Mouse (Mus musculus) thymus, postnatal 0 days (tissue): Measurements from ENCODE around the gene Slc6a6. TPM values are rescaled to one million over a fixed set of nuclear protein-coding genes. Genes with fewer than 3 reads are reported as not detected.
A peak's percentile ranks its signal among the peaks of the same experiment; 100 is the strongest.

ENCODE experiments used
- DNase-seq: peaks from one replicate; pipeline ENCODE4 v3.0.0-alpha.2; 2015; ENCODE audit warnings: low spot score
- polyA plus RNA-seq: library from polyadenylated mRNA; unstranded; fragments of >200 nt; fragmentation: Nextera tagmentation; extraction: Ambion mirVana; gene quantifications from 2 replicates; pipeline ENCODE4 v1.2.1, GENCODE M21; 2015

Gene Slc6a6
- polyA plus RNA-seq, 1 experiment from 2014 or later: 63.3 TPM

DNA sequence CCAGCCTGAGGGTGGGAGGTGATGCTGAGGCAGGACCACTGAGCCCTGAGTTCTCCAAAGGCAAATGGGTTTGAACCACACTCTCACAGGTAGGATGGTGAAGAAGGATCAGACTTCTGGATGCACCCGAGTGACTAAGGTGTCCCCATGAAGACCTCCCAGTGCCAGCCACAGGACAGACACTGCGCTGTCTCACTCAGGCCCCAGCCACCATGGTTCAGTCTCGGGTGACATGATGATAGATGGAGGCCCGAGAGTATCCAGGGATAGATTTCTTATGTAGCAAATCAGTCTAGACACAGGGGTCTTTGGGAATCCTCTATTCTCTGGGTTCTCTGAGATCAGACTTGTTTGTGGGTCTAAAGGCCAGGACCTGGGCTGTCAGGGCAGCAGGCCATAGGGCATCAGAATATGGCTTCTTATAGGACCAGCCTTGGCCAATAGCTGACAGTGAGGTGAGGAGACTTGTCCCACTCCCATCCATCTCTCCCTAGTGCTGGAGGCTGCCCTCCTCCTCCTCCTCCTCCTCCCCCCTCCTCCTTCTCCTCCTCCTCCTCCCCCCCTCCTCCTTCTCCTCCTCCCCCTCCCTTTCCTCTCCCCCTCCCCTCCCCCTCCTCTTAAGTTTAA, 36.8 kb downstream of the Slc6a6 start:
- no peak for DNase-seq

DNA sequence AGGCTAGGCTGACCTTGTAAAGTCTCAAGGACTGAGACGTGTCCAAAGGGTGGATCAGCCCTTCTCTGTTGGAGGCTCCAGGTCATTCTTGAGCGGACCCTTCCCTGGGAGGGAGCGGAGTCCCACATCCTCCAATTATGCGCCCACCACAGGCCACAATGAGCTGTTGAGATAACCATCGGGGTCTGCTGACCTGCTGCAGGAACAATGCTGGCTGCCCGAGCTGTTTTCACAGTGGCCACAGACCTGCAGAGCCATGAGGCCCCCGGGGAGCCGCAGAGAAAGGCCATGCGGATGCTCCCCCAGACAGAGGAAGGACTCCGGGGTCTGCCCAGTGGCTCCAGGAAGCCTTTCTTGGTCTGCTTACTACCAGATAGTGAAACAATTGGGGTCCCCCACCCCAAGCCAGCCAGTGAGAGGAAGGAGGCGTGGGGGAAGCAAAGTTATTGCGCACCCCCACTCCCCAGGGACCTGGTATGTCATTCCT, 37.4 kb downstream of the Slc6a6 start:
- DNase-seq: no peak

DNA sequence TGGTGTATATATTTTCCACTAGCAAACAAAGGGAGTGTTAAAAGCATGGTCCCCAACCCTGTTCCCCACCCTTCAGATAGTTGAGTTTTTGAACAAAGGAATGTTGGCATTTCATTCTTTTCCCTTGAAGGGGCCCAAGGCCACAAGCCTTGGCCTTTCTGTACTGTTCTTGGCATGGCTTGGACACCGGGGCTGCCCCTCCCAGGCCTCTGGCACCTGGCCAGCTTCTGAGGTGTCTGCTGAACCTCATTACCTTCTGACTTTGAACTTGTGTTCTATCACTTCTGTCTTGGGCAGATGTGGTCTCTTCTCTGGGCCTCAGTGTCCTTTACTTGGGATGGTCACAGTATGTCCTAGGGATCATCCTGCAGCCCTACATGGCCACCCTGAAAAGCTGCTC, 43.5 kb downstream of the Slc6a6 start:
- DNase-seq: no peak

DNA sequence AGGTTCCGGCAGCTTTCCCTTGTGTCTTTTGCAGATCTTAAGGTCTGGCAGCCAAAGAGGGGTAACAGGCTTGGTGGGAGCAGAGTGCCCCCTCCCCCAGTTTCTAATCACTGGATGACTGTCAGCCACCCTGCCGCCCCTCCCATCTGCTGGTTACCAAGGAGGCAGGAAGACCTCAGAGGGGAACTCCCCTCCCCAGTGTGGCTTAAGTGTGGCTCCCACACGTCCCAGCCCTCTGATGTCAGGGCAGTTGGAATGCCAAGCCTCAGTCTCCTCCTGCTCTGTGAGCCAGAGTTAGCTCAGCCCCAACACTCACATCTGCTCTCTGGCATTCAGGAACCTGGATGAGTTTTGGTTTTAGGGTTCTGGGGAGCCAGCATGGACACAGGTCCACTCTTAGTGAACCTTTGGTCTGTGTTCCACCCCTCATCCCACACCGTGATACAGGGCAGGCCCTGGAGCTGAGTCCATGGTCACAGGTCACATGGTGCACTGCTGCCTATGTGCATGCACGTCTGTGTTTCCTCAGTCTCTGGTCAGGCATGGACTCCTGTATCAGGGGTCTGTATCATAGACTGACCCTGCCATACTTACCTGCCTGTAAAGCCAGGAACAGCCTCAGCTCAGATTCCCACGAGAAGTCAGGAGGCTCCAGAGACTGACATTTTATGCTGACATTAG, 45.2 kb downstream of the Slc6a6 start:
- DNase-seq: no peak

DNA sequence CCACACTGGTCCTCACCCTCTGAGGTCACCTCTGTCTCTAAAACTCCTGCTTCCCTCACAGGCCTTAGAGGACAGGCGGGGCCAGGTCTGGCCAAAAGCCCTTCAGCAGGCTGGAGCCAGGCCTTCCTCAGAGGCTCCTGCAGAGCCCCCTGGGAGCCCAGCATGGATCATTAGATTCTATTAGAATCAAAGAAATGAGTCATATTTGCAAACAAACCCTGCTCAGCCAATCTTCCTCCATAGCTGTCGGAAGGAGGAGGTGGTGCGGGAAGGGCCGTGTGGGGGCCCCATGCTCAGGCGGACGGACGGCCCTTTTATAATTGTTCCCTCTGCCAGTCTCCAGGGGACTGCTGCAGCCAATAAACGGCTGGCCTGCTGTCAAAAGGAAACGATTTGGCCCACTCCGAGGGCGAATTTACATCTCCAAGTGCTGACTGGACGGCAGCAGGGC, 45.8 kb downstream of the Slc6a6 start:
- no peak for DNase-seq

DNA sequence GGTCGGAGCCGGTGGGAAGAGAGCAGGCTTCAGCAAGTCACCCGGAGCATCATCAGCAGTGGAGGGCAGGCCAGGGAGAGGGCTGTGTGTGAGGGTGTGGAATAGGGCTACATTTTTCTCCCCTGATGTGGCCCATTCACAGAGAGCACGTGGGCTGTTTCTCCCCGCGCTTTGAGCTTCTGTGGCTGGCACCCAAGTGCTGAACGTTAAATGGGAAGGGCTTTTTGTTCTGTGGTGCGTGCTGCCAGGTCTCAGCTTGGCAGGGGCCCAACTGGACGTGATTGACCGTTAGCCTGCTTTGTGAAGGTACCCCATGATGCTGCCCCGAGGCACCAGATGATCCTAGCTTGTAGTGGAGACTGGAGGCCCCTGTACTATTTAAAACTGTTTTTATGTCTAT, 48.3 kb downstream of the Slc6a6 start:
- DNase-seq: no peak

DNA sequence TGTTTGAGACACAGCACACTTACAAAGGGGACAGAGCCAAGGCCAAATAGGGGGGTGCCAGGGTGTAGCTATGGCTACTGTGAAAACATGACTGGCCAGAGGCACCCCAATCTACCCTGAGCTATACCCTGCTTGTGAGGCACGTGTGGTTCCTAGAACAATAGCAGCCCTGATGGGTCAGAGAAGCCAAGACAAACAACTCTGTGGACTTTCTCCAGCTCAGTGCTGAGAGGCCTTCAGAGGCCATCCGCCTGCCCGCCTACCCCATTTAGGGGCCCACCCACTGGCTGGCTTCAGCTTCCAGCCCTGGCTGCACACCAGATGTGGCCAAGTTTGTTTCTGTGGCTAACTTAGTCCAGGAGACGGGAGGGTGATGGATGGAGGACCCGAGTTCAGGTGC, 52.6 kb downstream of the Slc6a6 start:
- DNase-seq: no peak

DNA sequence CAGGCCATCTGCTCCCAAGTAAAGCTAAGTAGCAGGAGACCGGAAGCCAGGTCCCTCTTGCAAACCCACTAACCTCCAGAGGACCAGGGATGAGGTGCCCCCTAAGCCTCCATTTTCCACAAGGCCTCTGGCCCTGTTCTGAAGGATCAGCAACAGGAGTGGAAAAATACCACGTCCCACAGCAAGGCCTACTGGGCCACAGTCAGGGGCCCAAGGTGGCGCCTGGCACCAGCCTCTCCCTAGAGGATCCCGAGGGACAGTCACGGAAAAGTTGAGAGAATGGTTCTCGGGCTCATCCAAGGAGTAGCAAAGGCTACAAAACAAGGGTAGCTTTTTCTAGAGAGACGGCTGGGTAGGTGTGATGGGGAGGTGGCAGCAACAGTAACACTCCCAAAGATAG, 53.6 kb downstream of the Slc6a6 start:
- no peak for DNase-seq

DNA sequence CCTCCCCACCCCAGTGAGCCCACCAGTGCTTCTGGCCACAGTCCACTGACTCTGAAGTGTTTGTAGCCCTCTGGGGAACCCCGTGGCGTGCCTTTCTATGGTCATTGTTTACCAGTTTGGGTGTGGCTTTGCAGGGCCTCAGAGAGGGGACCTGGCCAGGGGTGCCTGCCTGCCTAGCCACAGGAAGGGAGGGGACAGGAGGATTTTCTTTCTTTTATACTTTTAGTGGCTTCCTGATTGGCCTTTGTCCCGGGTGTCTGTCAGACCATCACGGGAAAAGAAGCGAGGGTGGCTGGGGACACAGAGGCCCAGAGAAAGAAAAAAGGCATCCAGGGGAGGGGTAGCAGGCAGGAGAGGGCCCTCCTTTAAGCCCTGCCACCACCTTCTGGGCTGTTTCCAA, 54.2 kb downstream of the Slc6a6 start:
- DNase-seq: no peak

DNA sequence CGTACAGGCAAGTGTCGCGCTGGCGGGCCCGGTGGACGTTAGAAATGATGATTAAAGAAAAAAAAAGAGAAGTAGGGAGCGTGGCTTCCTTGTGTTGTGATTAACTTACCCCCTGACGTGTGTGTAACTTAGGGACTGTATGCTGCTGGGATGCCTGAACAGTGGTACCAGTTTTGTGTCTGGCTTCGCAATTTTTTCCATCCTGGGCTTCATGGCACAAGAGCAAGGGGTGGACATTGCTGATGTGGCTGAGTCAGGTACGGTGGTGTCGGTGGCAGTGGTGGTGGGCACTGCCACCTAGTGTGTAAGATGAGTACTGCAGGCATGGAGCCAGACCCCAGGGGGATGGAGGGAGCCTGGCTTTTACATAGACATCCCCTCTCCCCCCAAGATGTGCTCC, 57.2 kb downstream of the Slc6a6 start:
- peak; percentile 52 for DNase-seq

DNA sequence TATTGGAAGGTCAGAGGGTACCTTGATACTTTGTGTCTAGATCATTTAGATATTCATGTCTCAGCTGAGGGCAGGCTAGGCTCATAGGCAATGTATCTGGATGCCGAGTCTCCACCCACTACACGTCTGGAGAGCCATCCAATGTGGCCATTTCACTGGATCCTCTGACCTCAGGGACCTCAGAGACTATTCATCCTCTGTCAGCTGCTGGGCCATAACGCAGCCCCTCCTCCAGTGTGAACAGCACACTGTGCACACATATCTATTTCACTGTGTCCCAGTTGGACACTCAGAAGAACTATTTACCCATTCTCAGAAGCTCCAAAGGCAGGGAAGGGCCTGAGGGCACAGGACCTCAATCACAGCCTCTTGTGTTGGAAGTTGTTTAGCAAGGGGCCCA, 58.6 kb downstream of the Slc6a6 start:
- DNase-seq: no peak

DNA sequence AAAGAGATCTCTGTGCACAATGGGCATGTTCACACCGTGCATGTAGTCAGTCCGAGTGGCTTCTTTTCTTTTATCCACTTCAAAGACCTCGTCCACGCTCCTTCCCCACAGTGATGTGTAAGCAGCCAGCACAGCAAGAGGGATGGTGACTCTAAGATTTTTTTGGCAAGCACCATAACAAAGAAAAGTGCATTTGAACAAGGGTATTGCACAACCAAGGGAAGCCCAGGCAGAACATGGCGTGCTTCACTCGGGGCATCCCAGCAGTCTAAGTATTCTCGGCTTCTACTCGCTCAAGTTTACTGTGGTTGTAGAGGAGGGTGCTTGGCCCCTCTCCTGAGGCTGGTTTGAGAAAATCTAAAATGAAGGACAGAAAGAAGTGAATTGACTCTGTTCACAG, 59.1 kb downstream of the Slc6a6 start:
- no peak for DNase-seq

DNA sequence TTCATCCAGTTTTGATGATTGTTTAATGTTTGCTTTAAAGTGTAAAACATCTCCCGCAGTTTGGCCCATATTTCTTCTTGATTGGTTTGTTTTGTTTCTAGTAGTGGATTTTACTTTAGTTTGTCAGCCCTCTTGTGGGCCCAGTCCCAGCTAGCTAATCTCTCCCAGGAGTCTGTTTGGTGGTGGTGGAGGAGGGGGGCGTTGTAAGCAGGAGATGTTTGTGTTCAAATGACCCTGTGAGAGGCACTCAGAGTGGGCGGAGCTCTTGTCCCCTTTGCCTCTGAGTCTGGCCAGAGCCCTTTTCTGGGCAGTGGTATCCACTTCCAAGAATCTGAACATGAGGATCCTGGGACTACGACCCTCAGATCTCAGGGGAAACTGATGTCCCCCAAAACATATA, 60.0 kb downstream of the Slc6a6 start:
- no peak for DNase-seq

DNA sequence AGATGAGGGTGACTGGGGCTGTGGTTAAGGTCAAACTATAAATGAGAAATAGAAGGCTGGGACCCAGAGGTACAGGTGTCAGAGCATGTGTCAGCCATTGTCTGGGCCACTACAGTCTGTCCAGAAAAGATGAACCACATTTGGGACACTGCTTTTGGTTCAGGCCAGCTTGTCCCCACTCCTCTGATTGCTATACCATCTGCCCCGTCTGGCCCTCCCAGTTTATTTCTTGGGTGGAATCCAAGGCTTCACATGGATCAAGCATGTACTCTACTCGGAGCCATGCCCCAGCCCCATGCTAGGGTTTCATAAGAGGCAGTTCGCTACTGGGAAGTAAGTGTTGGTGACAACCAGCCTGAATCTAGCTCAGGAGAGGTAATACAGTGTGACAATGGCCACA, 61.4 kb downstream of the Slc6a6 start:
- DNase-seq: no peak

DNA sequence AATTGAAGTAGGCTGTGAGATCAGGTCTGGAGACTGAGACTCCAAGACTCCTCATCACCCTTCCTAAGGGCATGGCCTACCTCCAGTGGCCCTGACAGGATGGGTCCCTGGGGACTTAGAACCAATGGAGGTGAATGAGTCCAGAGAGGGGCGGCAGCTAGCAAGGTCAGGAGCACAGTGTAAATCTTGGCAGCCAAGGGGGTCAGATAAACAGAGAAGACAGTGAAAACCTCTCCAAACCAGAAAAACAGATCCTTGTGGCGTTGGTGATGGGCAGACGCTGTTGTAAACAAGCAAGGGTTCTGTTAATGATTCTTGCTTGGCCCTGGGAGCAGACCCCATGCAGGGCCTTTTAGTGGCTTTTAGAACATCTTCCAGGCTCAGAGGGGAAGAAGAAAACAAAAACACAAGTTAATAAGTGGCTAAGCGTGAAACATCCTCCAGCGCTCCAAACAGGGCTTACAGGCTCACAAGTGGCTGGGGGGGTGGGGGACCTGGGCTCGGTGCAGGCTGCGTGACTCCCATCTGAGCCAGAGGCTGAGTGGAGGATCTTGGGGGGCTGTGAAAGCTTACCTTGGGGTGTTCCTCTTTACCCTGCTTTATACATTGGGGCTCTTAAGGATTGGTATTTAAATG, 62.2 kb downstream of the Slc6a6 start:
- no peak for DNase-seq

DNA sequence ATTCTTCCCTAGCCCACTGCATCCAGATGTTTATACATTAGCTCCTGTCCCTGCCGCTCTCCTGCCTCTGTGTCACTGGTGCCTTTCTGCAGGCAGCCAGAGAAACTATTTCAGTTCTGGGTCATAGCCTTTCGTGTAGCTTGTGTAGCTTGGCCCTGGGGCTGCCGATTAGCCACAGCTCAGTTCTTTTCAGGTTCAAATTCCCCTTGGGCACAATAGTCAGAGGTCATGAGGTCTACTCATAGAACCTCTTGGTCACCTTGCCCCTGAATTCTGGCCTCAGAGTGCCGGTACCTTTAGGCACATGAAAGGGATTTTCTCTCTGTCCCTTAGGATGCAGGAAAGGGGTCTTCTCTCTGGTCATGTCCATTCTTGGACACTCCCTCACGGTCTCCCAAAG, 62.9 kb downstream of the Slc6a6 start:
- DNase-seq: no peak

DNA sequence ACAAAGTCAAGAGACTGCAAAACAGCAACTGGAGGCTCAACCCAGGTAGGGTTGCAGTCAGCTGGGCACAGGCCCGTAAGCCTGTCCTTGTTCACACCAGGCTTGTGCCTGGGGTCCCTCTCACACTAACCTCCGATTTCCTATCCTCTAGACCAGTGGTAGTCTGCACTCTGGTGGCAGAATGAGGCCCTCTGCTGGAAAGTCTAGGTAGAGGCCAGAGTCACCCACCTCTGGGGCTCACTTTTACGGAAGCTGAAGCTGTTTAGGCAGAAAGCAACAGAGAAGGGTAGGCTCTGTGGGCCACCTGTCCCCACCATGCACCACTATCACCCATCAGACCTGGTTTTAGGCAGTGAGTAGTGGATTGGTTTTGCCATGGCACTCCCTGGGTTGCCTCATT, 67.1 kb downstream of the Slc6a6 start:
- peak; percentile 28 for DNase-seq

DNA sequence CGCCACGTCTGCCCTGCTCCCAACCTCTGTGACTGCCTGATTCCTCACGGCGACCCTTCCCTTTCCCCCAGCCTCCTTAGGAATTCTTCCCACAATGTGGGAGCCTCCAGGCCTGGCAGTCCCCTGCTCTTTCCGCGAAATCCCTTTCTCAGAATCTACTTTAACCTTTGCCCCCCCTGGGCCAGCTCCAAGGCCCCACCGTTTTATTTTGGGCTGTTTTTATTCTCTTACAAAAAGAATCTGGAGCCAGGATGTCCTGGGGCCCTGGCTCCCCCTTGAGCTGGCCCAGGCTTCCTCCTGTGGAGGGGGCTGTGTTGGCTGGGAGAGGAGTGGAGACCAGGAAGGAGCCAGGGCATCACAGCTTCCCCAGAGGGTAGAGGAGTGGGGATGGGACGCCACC, 69.0 kb downstream of the Slc6a6 start:
- no peak for DNase-seq

DNA sequence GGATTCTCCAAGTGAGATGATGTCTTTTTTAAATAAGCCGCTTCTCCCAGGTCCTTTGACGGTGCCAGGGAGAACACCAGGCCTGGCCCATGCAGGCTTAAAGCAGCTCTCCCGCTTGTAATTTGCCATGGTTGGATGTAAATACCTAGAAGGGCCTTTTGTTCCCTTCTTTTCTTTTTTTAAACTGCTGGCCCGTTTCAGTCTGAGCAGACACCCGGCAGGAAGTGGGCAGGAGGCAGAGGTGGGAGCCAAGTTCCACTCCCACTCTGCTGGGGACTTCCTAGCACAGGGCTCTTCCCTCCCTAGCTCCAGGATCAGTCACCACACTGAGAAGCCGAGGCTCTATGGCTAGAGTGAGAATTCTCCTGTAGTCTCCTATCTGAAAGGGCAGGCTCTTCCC, 70.2 kb downstream of the Slc6a6 start:
- no peak for DNase-seq

DNA sequence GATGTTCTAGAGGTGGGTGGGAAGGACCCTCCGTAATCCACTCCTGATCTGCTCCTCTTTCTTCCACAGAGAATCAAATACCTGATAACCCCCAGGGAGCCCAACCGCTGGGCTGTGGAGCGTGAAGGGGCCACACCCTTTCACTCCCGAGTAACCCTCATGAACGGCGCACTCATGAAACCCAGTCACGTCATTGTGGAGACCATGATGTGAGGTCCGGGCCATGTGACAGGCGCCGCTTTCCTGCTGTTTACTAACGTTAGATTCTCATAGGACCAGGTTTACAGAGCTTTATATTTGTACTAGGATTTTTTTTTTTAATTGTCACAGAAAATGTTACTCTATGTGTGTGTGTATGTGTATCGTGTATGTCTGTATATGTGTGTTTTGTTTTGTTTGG, 71.0 kb downstream of the Slc6a6 start:
- DNase-seq: no peak

DNA sequence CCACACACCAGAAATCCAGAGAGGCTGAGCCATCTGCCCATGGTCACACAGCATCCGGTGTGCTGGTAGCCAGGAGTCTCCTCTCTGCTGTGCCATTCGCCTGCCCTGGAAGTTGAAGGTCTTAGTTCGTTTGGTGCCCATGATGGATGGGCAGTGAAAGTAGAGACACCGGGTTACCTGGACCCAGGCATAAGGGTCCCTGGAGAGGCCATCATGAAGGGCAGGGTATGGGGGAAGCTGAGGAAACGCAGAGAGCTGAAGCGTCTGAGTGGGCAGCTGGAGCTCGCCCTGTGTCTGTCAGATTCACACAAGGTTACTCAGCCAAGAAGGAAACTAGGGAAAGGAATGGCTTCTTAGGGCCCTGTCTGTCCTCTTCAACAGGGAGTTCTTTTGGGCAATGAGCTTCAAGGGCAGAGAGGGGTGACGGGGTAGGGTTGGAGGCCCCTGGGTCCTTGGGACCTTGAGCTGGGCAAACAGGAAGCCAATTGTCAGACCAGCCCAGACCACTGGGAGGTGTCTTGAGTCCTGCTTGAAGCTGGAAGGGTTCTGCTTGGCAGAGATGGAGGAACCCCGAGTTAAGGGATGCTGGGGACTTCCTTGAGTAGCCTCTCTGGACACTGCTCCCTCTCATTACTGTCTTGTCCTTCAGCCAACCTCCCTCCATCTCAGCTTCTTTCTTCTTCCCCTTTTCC, 78.3 kb downstream of the Slc6a6 start:
- DNase-seq: no peak

DNA sequence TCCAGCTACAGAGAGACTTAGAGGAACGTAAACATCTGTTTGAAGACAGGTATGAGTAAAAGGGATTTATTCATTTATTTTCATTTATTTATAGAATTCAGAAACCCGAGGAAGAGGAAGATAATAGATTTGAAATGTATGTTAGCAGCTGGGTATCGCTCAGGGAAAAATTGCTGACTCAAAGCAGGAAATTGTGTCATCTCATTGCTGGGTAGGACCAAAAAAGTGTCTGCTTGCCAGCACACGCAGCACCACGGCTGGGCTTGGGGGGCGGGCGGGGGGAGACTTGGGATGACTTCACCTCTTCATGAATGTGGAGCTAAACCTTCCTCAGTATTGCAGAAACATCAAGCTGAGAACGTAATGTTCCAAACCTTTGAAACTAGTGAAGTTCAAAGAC, 83.7 kb downstream of the Slc6a6 start:
- no peak for DNase-seq
